Mouse (Mus musculus): ENCODE measurements at regions not wholly inside any gene's neighbourhood (a gene's known extent, or its start where the extent isn't known, plus 50 kb on each side); places are given as distances from the start of the nearest gene placed in this dataset.

GRCm38 (mm10) chr8:25348003-25348683 lies 524.0 kb upstream of the Adam5 start:
- TF ChIP-seq CTCF (IDR thresholded peaks at IDR 0.05) (no peak), POLR2A (IDR thresholded peaks at IDR 0.05; ENCODE audit: insufficient read depth, low read depth, low read length) (no peak)

Measured in heart, adult 2 months (tissue).